Mouse (Mus musculus): ENCODE measurements at regions not wholly inside any gene's neighbourhood (a gene's known extent, or its start where the extent isn't known, plus 50 kb on each side); places are given as distances from the start of the nearest gene placed in this dataset.

- no peak for DNase-seq
Observed at GRCm38 (mm10) chr12:13668485-13669022, 399.6 kb downstream of the Nbas start.

- no peak for DNase-seq
Observed at GRCm38 (mm10) chr12:13639336-13639735, 370.4 kb downstream of the Nbas start.
